Mouse (Mus musculus): ENCODE results near the gene A430033K04Rik. TPM values are rescaled to one million over a fixed set of nuclear protein-coding genes. Genes with fewer than 3 reads are reported as not detected.

A430033K04Rik gene
- total and polyA plus RNA-seq, 2 experiments from 2014 or later = 0.61 to 5.6 TPM

DNA sequence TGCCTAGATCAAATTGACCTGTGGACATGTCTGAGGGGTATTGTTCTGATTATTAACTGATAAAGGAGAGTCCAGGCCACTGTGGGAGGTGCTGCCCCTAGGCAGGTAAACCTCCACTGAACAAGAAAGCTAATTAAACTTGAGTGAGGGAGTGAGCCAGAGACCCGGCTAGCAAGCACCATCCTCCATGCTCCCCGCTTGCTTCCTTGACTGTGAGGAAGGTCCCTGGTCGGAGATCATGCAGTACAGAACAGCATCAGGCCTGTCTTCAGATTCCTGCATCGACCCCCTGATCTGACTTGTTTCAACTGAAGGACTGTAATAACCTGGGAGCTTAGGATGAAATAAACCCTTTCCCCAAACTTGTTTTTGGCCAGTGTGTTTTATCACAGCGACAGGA is 66.6 kb downstream of the A430033K04Rik start:
- ATAC-seq (ENCODE audit: insufficient read depth, low read depth) (no peak), DNase-seq (ENCODE audit: low spot score) (no peak)
- no peak for TF ChIP-seq CTCF (IDR thresholded peaks at IDR 0.05; ENCODE audit: low read depth)
- TF ChIP-seq EP300 (IDR thresholded peaks at IDR 0.05; ENCODE audit: low read depth) = no peak
- Histone ChIP-seq H3K4me1 (ENCODE audit: control insufficient read depth, insufficient read depth) (no peaks in the 10 kb centered on the region; the same call in 1 of the 2 replicates), H3K9me3 (replicated peaks; ENCODE audit: control insufficient read depth, low read length) (no peaks in the 10 kb centered on the region), H3K9ac (replicated peaks; ENCODE audit: low read depth, low read length) (0 out of 2 replicates have a peak overlapping the region, but pooled peaks have one; percentile 16), H3K27me3 (ENCODE audit: control insufficient read depth, insufficient read depth, low read length) (no peaks in the 10 kb centered on the region), H3K4me3 (ENCODE audit: low read depth, low read length) (no peak overlapping the region), H3K4me2 (ENCODE audit: low read depth, low read length) (no peak overlapping the region), H3K27ac (ENCODE audit: low read depth) (no peak overlapping the region), H3K36me3 (replicated peaks; ENCODE audit: control insufficient read depth, insufficient read depth, low read length) (no peaks in the 10 kb centered on the region)
- WGBS = 72% methylated on average over 5 of the region's 5 CpGs

DNA sequence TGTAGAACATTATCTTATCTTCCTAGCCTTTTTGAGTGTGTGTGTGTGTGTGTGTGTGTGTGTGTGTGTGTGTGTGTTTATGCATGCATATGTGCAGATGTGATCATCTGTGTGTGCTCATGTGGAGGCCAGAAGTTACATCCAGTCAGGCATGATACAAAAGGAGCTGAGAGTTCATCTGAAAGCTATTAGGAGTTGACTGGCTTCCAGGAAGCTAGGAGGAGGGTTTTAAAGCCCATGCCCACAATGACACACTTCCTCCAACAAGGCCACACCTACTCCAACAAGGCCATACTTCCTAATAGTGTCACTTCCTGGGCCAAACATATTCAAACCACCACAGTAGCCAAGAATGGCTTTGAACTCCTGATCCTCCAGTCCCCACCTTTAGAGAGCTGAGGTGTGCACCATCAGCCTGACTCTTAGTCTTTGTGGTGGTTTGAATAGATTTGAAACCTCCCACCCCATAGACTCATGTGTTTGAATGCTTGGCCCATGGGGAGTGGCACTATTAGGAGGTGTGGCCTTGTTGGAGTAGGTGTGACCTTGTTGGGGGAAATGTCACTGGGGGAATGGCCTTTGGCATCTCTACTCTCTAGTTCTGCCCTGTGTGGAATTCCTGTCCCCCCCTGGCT is 70.4 kb downstream of the A430033K04Rik start:
- Histone ChIP-seq H3K9ac (replicated peaks; ENCODE audit: low read depth, low read length) (no peak overlapping the region), H3K9me3 (replicated peaks; ENCODE audit: control insufficient read depth, low read length) (no peaks in the 10 kb centered on the region), H3K36me3 (replicated peaks; ENCODE audit: control insufficient read depth, insufficient read depth, low read length) (no peaks in the 10 kb centered on the region), H3K4me2 (ENCODE audit: low read depth, low read length) (no peak overlapping the region), H3K4me1 (ENCODE audit: control insufficient read depth, insufficient read depth) (no peaks in the 10 kb centered on the region; the same call in 1 of the 2 replicates), H3K27ac (ENCODE audit: low read depth) (no peak overlapping the region), H3K4me3 (ENCODE audit: low read depth, low read length) (no peak overlapping the region), H3K27me3 (ENCODE audit: control insufficient read depth, insufficient read depth, low read length) (no peaks in the 10 kb centered on the region)
- no peak for ATAC-seq (ENCODE audit: insufficient read depth, low read depth)
- DNase-seq (ENCODE audit: low spot score) = no peak
- TF ChIP-seq CTCF (IDR thresholded peaks at IDR 0.05; ENCODE audit: low read depth) (no peak), EP300 (IDR thresholded peaks at IDR 0.05; ENCODE audit: low read depth) (no peak)

DNA sequence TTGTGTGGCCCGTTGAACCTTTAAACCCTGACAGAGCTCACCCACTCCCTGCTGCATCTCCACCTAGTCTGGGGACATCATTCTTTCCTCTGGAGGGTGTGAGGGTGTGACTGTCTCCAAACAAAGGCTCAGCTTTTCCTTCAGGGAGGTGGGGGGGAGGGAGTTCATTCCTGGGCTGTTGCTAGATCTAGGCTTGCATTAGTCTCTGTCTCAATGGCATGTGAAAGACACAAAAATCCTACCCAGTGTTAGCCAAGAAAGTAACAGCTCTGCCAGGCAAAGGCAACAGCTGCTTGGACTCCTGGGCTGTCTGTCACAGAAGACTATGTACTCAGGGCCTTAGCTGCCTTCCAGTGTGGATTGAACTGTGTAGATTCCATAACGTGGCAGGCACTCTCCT is 71.4 kb downstream of the A430033K04Rik start:
- 39% methylated on average over 2 of the region's 2 CpGs for WGBS
- H3K4me3 ChIP-seq (ENCODE audit: low read depth, low read length) = no peak overlapping the region
- ATAC-seq (ENCODE audit: insufficient read depth, low read depth) = no peak
- no peak for TF ChIP-seq EP300 (IDR thresholded peaks at IDR 0.05; ENCODE audit: low read depth)
- no peak for TF ChIP-seq CTCF (IDR thresholded peaks at IDR 0.05; ENCODE audit: low read depth)
- no peaks in the 10 kb centered on the region; the same call in 1 of the 2 replicates for H3K4me1 ChIP-seq (ENCODE audit: control insufficient read depth, insufficient read depth)
- H3K9me3 ChIP-seq (replicated peaks; ENCODE audit: control insufficient read depth, low read length) = no peaks in the 10 kb centered on the region
- H3K9ac ChIP-seq (replicated peaks; ENCODE audit: low read depth, low read length) = no peak overlapping the region
- no peak overlapping the region for H3K27ac ChIP-seq (ENCODE audit: low read depth)
- no peak for DNase-seq (ENCODE audit: low spot score)
- no peaks in the 10 kb centered on the region for H3K36me3 ChIP-seq (replicated peaks; ENCODE audit: control insufficient read depth, insufficient read depth, low read length)
- no peak overlapping the region for H3K4me2 ChIP-seq (ENCODE audit: low read depth, low read length)
- H3K27me3 ChIP-seq (ENCODE audit: control insufficient read depth, insufficient read depth, low read length) = no peaks in the 10 kb centered on the region

DNA sequence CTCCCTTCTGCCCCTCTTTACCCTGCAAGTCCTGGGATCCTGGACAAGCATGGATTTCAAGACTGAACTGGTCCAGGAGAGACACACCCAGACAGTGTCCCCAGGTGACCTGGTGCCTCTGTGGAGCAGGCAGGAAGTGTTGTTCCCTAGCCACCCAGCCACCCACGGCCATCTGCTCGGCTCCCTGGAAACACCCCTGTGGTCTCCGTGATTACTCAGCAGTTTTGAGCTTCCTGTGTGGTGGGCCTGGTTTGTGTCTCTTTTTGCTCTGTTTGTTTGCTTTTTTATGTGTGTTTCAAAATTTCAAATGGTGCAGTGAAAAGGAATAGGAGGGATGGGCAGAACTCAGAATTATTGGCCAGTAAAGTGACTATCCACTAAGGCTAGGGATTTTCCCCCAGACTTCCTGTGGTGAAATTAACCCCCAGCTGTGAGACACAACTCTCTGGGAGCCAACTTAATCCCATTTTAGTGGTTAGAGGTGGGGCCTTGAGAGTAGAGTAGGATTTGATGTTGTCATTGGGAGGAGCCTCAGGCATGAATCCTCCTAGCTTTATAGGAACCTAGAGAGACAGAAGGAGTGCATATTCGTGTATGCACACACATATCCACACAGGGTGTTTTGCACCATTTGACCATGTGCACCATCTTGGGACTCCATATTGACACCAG is 72.0 kb downstream of the A430033K04Rik start:
- H3K9me3 ChIP-seq (replicated peaks; ENCODE audit: control insufficient read depth, low read length) = no peaks in the 10 kb centered on the region
- no peaks in the 10 kb centered on the region for H3K36me3 ChIP-seq (replicated peaks; ENCODE audit: control insufficient read depth, insufficient read depth, low read length)
- ATAC-seq (ENCODE audit: insufficient read depth, low read depth) = no peak
- no peaks in the 10 kb centered on the region; the same call in 1 of the 2 replicates for H3K4me1 ChIP-seq (ENCODE audit: control insufficient read depth, insufficient read depth)
- no peak overlapping the region for H3K4me2 ChIP-seq (ENCODE audit: low read depth, low read length)
- WGBS = 52% methylated on average over 4 of the region's 4 CpGs
- H3K27ac ChIP-seq (ENCODE audit: low read depth) = no peak overlapping the region
- no peak overlapping the region for H3K4me3 ChIP-seq (ENCODE audit: low read depth, low read length)
- no peak for DNase-seq (ENCODE audit: low spot score)
- TF ChIP-seq EP300 (IDR thresholded peaks at IDR 0.05; ENCODE audit: low read depth) = no peak
- no peak for TF ChIP-seq CTCF (IDR thresholded peaks at IDR 0.05; ENCODE audit: low read depth)
- no peak overlapping the region for H3K9ac ChIP-seq (replicated peaks; ENCODE audit: low read depth, low read length)
- no peaks in the 10 kb centered on the region for H3K27me3 ChIP-seq (ENCODE audit: control insufficient read depth, insufficient read depth, low read length)

DNA sequence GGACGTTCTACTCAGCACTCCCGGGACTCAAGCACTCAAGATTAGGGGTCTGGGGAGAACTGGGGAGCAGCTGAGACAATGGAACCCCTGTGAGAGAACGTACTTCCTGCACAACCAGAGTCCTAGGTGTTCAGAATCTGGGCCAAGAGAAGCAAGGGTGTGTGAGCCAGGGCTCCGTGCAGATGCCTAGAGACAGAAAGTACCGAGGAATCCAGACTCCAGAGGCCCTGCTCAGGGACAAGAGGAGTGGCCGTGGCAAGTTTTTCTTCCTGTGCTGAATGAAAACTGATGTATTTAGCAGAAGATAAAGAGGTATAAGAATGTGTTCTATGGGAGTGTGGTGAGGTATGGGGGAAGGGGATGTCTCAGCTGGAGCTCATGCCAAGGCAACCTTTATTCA is 74.8 kb downstream of the A430033K04Rik start:
- Histone ChIP-seq H3K36me3 (replicated peaks; ENCODE audit: control insufficient read depth, insufficient read depth, low read length) (no peaks in the 10 kb centered on the region), H3K4me2 (ENCODE audit: low read depth, low read length) (no peak overlapping the region), H3K4me1 (ENCODE audit: control insufficient read depth, insufficient read depth) (no peaks in the 10 kb centered on the region), H3K27ac (ENCODE audit: low read depth) (no peak overlapping the region), H3K27me3 (ENCODE audit: control insufficient read depth, insufficient read depth, low read length) (no peaks in the 10 kb centered on the region), H3K4me3 (ENCODE audit: low read depth, low read length) (no peak overlapping the region), H3K9me3 (replicated peaks; ENCODE audit: control insufficient read depth, low read length) (no peaks in the 10 kb centered on the region), H3K9ac (replicated peaks; ENCODE audit: low read depth, low read length) (no peak overlapping the region)
- no peak for ATAC-seq (ENCODE audit: insufficient read depth, low read depth)
- no peak for DNase-seq (ENCODE audit: low spot score)
- no peak for TF ChIP-seq CTCF (IDR thresholded peaks at IDR 0.05; ENCODE audit: low read depth)
- 22% methylated on average over 6 of the region's 6 CpGs for WGBS

Small RNA genes lying within 50 kb of the gene (microRNA-seq; reads per million reads assigned to microRNA genes)
- not detected for gene Gm24082

Other genes starting within 250 kb of the A430033K04Rik start
- 6.6 and 15.5 TPM in 2 replicates for gene Zfp157, start 181.4 kb upstream of the A430033K04Rik start, total RNA-seq (2014; rRNA removed; ENCODE audit: low replicate concordance)
- gene Zfp157, start 181.4 kb upstream of the A430033K04Rik start, polyA plus RNA-seq (2015; fragmentation: Nextera tagmentation; extraction: Ambion mirVana) = 13.1 and 14.4 TPM in 2 replicates
- gene 1700123K08Rik, start 58.1 kb upstream of the A430033K04Rik start, total RNA-seq (2014; rRNA removed; ENCODE audit: low replicate concordance) = not detected in 2 replicates
- not detected in 2 replicates for gene 1700123K08Rik, start 58.1 kb upstream of the A430033K04Rik start, polyA plus RNA-seq (2015; fragmentation: Nextera tagmentation; extraction: Ambion mirVana)
- gene Zfp68, start 3.1 kb upstream of the A430033K04Rik start, total RNA-seq (2014; rRNA removed; ENCODE audit: low replicate concordance) = 20.8 and 27.2 TPM in 2 replicates
- gene Zfp68, start 3.1 kb upstream of the A430033K04Rik start, polyA plus RNA-seq (2015; fragmentation: Nextera tagmentation; extraction: Ambion mirVana) = 42.7 and 43.1 TPM in 2 replicates
- 9.1 and 16.3 TPM in 2 replicates for gene Fam20c, start 131.7 kb downstream of the A430033K04Rik start, total RNA-seq (2014; rRNA removed; ENCODE audit: low replicate concordance)
- 4.4 and 4.6 TPM in 2 replicates for gene Fam20c, start 131.7 kb downstream of the A430033K04Rik start, polyA plus RNA-seq (2015; fragmentation: Nextera tagmentation; extraction: Ambion mirVana)
- gene Gm5294, start 197.2 kb downstream of the A430033K04Rik start, total RNA-seq (2014; rRNA removed; ENCODE audit: low replicate concordance) = not detected in 2 replicates
- 0.19 TPM in 1 of 2 replicates, not detected in the other for gene Gm5294, start 197.2 kb downstream of the A430033K04Rik start, polyA plus RNA-seq (2015; fragmentation: Nextera tagmentation; extraction: Ambion mirVana)

Measured in heart, postnatal 0 days (tissue).